Mouse (Mus musculus) gastrocnemius, adult 18-20 months (tissue): ENCODE measurements at regions not wholly inside any gene's neighbourhood (a gene's known extent, or its start where the extent isn't known, plus 50 kb on each side); places are given as distances from the start of the nearest gene placed in this dataset.
A peak's percentile ranks its signal among the peaks of the same experiment; 100 is the strongest.

Source experiments
- DNase-seq: peaks from one replicate; pipeline ENCODE4 v3.0.0; 2021; ENCODE audit warnings: low spot score

DNA sequence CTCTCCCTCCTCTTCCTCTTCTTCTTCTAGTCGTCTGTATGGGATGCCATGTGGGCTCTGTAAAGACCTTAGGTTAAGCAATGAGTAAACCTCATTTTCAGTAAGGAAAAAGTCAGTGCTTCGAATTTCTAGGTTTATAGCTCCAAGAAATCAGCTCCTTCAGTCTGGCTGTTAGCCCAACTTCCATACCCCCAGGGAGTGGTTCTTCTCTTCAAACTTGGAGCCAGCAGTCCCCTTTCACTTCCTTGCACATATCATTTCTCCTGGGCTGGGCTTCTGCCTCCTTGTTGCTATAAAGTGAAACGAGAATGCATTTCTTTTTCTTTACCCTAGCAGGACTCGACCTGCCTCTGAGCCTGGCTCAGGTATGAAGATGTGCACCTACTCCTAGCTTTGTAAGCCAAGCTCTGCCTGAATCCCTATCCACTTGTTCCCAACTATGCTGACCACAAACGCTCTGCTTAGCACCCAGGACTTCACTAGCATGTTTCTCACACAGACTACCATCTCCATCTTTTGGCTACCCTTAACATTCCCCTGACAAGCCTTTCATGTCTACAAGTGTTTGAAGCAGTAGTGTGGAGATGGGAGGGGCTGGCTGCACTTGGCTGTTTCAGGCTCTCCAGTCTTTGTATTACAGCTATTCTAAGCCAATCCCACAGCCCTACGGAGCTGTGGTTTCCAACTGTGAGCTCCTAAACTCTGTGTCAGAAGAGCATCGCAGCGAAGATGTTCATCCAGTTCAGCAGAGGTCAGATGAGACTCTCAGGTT lies 243.8 kb upstream of the Tprg start:
- peak; percentile 61 for DNase-seq

DNA sequence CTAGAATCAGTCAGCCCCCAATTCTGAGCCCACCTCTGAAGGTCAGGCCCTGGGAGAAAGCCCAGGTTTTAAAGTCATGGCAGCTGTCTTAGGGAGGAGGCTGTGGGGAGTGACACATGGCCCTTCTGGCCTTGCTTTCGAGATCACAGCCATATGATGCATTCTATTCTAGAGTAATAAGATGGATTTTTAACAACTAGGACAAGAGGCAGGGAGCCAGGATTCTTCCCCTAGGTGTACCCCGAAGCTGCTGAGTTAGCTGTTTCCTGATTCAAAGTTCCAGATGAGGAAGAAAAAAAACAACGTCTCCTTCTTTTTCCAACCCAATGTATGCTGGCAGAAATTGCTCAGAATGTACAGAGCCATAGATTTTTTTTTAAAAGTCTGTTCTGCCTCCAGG lies 242.0 kb upstream of the Tprg start:
- DNase-seq: no peak

DNA sequence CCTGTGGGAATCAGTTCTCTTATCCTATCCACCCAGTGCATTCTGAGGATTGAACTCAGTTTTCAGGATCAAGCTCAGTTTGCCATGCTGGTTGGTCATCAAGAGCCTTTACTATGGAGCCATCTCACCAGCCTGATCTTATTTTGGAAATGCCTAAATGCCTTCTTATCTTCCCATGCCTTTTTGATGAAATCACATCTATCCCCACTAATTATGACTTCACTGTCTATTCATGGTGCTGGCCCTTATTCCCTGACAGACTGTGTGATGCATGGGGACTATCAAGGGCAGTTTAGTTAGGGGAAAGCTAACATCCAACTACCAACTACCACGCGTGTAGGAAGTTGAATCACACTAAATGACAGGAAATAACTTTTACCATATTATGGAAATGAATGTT lies 238.9 kb upstream of the Tprg start:
- DNase-seq: no peak

DNA sequence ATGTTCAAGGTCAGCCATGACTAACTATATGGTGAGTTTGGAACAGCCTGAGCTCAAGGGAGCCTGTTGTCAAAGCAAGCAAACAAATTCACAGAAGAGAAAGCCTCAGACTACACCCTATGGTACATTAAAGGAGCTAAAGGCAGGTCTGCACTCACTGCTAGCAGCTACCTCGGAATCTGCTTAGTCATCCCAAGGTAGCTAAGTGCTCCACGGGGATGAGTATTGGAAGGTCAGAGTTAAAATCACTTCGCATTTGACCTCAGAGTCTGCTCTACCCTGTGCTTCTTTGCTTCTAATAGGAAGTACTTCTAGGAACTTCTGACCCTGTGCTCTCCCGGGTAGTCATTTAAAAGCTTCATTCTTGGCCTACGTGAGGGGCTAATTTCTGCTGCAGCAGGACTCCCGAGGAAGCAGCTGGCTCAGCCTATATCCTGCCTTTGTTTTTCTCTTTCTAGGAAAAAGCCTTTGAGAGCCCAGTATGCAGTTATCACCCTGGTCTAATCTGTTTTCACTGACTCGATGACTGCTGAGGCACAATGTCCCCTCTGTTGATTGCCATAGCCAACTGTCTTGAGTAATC lies 236.6 kb upstream of the Tprg start:
- DNase-seq: no peak

DNA sequence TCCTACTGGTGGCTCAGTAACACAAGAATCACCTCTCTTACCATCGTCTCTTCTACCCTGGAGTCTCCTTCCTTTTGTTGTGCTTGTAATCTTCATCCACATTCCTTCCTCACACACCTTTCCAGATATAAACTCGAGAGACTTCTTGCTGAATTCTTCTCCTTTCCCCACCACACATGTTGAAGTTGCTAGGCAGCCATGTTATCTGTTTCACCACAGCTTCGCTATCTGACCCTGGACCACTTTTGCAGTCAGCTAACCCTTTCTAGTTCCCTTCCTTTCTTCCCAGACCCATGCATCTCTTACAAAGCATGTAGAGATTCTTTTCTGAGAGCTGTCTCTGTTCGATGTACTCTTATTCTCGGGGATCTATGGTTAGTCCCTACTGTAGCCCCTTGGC lies 235.6 kb upstream of the Tprg start:
- DNase-seq: no peak

DNA sequence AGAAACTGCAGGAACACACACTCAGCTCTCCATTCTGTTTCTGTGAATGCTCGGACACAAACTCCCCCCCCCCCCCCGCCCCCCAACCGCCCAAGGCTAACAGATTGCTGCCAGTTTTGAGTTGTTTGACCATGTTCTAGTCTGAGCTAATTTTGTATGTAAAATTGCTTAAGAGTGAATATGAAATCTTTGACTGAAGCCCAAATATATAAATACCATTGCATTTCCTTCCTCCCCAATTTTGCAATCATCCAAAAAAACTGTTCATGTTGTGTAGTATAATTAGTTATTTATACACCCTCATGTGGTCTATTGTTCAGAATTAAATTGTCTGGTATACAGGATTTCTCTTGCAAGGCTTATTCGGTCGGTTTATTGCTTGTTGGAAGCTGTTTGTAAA lies 234.2 kb upstream of the Tprg start:
- no peak for DNase-seq

DNA sequence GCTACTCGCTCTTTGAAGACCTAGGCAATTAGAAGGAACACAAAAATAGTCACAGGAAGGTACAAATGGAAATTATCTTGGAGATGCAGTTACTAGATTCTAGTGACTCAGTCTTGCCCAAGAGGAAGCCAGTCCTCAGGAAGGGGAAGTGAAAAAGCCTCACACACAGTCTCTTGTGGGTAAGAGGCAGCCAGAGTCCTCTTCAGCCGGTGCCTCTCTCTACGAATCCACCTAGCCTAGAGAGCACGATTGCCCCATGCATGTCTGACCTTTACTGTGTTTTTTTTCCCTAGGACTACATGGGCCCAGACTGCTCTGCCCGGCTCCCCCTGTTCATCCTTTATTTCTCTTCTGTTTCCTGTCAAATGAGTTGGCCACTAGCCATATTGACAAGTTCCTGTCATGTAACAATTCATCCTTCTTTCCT lies 233.7 kb upstream of the Tprg start:
- DNase-seq: no peak

DNA sequence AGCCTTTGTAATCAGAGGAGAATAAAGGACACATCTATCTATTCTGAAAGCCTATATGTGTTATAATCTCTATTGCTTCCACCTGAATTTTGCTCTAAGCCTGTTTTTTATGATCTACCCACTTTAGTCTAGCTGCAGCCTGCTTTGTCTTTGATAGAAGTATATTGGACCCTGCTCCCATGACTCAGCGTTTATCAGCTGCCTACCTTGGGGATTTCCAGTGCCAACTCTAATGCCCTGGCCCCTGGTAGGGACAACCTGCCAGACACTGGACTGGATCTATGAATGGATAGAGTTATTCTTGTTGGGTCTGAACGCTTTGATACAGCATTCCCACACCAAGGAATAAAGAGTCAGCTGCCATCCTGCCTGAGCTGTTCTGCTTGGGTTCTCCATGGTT lies 232.3 kb upstream of the Tprg start:
- DNase-seq: no peak

DNA sequence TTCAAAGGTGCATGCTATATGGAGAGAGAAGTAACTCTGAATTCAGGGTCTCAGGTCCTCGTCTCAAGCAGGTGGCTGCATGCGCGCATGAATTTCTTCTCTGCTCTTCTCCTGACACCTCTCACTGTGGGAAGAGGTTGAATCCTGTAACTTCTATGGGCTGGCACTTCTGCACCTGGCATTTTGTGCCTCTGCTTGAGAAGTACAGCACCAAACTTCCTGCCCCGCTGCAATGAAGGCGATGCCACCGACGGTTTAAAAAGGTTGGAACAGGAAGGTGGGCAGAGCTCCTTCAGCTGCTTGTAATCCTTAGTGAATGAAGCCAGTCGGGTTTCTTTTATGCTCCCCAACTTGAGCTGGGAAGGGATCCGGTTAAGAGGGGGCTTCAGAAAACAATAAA lies 231.2 kb upstream of the Tprg start:
- no peak for DNase-seq

DNA sequence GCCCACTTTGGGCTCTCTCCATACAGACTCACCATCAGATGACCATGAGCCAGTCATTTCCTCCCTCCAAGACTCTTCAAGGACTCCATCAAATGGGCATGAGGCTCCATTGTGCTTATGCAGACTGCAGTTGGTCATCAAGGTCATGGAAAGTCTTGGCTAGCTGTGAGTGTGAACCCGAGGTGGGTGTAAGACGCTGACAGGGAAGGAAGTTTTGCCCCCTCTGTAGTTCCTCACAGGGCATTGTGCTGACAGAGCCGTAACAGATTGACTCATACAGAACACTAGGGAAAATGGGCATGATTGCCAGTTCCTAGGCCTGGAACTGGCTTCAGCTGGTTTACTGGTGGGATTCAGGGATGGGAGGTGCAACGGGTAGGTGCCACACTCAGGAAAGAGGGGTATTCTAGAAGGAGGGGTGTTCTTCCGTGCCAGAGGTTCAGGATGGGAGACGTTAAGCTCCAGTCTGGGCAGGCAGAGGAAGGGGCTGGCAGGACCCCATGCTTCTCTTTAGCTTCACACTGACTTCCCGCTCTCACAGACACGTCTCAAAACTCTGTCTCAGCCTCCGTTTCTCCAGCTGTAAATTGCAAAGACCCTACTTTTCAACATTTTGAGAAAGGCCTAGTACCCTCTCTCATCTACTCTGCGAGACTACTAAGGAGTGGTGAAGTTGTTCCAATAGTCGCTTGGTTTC lies 228.4 kb upstream of the Tprg start:
- peak; percentile 9 for DNase-seq

DNA sequence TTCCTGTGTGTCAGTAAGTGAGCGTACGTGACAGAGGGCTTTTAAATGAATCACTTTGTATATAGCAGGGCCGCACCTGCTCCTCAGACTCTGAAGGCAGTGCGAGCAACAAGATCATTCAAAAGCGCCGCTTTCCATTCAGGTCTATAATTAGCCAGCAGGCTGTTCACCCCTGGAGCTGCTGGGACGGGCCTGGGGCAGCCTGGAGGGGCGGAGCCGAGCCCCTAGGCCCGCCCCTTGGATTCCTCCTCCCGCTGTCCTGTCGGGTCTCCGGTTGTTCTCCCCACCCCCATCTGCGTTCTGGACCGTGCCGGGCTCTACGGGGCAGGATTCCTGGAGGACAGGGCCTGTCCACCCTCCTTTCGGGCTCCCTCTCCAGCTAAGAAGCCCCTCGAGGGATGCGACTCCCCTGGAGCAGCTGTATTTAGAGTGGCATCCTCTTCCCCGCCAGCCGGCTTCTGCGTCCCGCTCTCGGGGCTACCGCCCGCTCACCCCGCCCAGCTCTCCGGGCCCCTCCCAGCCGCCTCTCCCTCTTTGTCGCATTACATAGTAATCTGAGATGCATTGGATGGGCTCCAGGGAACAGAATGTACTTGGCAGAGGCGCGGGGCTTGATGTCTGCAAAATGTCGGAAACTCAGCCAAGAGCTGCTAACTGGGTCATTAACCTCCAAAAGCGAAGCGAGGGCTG lies 227.7 kb upstream of the Tprg start:
- peak; percentile 100 for DNase-seq

DNA sequence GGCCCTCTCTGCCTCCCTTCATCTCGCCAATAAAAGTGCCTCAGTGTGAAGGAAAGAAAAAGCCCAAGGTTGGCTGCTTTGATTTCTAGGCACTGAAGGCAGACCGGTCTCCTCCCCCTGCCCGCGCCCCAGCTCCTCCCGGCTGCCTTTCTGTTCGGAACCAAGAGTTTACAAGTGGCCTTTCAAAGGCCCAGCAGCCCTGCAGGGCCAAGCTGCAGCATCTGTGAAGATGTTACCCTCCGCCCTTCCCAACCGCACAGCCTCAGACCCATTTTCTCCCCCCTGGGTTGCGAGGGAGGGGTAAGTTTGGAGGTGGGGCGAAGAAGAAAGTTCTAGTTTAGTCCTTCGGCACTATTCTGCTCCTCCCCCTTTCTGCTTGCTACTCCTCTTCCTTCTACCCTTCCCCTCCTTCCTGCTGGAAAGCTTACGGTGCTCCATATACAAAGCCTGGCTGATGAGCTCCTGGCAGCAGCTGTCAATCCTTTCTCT lies 227.1 kb upstream of the Tprg start:
- DNase-seq: peak; percentile 88

DNA sequence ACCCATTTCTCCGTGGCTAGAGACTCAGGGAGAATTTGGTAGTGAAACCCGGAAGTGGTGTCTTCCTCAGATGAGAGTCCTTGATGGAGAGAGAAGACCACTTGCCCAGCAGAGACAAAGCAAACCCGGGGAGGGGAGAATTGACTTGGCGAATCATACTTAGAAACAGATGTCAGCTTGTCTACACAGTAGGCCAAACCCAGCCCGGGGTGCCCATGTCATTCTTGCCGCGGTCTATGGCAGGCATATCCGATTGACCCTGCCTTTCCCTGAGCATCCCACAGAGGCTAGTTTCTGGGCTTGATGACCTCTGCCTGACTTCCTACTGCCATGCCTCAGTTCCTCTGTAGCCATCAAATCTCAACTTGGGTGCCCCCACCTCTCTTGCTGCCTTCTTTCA lies 226.4 kb upstream of the Tprg start:
- DNase-seq: peak; percentile 15

DNA sequence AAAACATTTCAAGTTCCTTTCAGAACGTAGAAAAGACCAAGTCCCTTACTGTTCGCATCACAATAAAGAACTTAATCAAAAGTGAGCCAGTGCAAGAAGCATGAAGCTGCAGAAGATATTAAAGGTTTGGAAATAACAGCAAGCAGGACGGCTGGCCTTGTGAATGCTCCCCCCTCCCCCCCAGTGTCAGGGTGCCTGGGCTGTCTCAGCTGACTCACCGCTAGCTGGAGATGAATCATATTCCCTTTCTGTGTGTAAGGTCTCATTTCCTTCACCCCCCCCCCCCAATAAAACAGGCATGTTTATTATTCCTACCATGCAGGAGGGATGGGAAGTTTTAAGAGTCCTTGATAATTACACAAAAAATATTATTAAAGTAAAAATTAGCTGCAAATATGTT lies 225.0 kb upstream of the Tprg start:
- DNase-seq: peak; percentile 67

DNA sequence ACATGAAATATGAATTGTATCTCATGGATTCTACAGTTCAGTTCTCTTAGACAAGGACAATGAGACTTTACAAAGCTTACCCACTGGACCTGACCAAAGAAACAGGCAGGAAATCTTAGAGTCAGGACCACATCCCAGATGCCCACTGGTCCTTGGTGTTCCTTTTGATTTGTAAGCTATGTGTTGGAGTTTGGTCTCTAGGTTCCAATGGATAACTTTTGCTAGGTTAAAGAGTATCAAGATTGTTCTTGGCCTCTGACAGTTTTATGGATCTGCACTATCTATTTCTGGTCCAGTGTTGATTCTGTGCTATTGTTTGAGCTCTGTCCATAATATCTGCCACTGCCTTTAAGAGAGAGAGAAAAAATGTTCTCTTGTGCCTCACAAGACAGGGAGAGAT lies 222.6 kb upstream of the Tprg start:
- no peak for DNase-seq

DNA sequence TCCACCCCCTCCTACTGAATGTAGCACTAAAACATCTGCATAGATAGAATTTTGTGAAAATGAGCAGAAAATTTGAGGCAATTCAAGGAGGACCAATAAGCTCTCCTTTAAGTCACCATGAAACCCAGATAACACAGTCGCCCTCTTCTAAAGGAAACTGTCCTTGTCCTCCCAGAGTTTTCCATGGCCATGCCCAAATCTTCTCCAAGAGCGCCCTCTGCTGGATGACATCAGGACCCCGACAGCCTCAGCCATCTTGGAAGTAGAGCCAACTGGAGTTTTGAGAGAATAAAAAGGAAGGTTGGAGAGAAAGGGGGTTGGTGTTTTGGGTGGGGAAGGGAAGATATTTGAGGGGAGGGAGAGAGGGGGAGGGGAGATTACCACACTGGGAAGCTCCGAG lies 222.1 kb upstream of the Tprg start:
- peak; percentile 95 for DNase-seq

DNA sequence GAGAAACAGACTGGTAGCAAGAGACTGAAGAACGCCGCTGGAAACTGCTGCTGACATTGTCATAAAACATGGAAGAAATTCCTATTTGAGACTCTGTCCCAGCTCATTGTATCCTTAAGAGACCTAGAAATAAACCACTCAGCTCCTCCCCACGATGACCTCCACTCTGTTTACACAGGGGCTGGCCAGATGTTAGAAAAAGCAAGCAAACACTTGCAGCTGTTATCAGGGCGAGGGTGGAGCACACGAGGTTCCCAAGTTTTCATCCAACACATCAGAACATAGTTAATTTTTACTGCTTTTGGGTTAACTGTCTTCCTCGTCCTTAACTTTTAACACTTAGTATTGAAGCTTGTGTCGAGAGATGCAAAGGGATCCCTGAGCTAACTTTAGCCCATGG lies 219.8 kb upstream of the Tprg start:
- peak; percentile 53 for DNase-seq

DNA sequence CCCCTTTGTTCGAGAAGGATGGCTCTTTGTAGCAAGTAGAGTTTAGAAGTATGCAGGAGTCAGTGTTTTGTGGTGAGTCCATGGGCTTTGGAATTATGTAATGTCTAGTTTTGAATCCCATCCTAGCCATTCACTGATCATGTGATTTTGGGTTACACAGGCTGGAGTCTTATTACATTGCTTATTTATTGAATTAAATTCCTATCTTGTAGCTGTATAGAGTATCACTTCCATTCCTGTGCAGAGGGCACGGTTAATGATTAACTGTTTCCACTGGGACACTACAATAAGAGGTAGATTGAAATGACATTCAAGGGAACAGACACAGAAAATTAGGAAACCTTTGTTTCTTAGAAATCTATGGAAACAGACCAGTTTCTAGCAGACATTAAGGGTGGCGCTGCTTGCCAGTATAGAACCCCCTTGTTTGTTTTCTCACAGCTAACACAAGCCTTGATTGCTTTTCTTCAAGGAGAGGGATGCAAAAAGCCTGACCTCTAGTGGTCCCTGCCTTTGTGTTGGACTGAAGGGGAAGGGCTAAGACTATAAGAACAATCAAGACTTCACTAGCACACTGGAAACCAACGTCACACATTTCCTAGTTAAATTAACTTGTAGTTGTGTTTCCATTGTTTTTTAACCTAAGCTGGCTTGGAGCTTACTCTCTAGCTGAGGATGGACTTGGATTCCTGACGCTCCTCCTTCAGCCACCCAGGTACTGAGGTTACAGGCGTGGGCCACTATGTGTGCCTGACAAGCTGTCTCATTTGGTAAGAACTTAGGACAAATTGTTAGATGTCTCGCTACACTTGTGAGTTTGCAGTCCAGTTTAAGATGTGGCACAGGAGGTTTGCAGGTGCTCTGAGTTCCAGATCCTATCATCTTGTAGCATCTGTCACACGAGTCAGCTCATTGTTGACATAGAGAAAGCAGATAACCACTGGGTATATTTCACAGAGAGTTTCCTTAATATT lies 219.1 kb upstream of the Tprg start:
- no peak for DNase-seq

DNA sequence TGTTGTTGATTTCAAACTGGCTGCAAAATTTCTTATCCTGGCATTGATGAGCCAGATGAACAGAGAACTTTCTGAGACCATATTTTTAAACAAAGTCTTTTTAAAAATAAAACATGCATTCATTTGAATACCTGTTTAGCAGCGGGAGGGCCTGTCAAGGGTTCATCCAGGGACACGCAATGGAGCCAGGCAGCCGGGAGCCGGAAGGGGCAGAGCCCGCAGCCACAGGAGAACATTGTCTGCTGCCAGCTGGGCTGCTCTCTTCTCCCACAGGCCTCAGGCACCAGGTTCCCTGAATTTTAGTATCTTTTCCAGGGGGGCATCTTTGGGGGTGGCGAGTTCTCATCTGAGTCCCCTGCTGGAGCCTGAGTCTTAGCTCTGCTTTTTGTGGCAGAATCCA lies 205.8 kb upstream of the Tprg start:
- DNase-seq: no peak

DNA sequence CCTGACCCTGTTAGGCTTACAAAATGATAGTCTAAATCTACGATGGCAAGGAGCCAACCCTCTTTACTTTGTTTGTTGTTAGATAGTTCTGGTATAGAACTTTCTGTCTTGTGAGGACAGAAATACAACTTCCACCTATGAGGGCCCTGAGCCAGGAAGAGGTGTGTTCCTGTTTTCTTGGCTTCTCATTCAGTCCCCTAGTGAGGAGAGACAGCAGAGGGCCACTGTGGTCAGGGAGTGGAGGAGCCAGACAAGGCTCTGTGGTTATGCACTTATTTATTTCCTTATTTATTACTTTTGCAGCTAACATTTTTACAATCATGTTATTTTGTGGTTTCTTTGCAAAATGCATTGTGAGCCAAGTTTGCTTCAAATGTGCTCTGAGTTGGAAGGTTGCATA lies 202.9 kb upstream of the Tprg start:
- no peak for DNase-seq
